Mouse (Mus musculus) CD8-positive naive resting alpha-beta T cell, adult 57 days (primary cell): ENCODE data around the gene 1700029F12Rik. TPM values are rescaled to one million over a fixed set of nuclear protein-coding genes. Genes with fewer than 3 reads are reported as not detected.

Source experiments
- total RNA-seq: library from RNA; stranded (reverse); gene quantifications from one replicate; pipeline ENCODE4 v1.2.4, GENCODE M21; 2023

Gene 1700029F12Rik
- total RNA-seq, result not detected

DNA sequence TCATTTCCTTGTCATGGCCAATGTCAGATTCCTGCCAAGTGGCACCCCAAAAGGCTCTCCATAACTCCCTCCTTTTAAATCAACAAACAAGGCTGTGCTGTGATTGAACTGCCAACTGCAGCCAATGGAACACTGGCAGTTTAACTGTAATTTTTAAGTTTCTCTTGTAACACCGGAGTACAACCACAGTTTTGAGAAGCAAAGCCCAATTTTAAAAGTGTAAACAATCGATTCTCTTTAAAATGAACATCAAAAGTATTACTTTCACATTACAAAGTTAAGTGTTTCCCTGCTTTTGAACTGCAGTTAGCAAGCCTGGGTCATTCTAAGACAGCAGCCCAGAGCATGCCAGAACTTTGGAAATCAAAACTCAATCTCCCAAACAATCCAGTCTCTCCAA is at the start of gene 1700029F12Rik:
Gene 1700029F12Rik, minus strand, starts transcription at position 101 of the 400 bp plus-strand sequence.

DNA sequence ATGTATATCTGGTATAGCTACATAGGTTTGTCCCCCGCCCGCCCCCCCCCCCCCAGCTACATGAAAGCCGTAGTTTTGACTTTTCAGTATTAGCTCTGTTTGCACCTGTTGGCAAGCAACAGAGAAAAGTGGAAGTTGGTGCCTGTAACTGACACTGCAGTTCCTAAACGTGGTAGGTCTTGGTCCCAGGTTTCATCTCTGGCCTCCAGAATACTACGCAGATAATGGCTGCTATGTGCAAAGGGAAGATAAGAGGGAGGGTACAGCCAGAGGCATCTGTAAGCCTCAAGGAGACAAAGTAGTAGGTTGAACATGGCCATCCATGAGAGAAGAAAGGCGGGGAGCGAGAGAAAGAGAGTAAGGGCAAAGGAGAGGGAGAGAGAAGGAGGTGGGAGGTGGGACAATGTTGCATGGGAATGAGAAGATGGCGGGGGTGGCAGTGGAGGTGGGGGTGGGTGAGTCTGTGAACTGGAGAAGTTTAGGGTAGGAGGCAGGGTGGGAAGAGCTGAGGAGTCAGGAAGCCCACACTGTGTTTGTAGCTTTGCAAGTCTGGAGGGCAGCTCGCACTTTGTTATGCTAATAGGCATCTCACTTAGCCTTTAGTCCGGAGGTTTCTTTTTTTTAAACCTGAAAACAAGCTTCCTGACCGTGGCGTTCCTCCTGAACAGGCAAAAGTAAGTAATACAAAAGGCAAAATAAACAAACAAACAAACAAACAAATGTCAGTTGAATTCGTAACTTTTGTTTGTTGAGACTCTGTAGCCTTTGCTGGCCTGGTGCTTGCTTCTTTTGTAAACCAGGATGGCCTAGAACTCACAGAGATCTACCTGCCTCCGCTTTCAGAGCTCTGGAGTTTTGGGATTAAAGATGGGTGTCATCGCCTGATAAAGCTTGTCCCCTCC is 32.7 kb upstream of the 1700029F12Rik start, which contains the start of gene Fam169a:
Gene Fam169a, plus strand, starts transcription at position 638 of the 902 bp plus-strand sequence.

Other genes starting within 250 kb of the 1700029F12Rik start
- not detected for gene Gcnt4, start 109.7 kb downstream of the 1700029F12Rik start, total RNA-seq
- not detected for gene Fam169a, start 32.9 kb upstream of the 1700029F12Rik start, total RNA-seq
- not detected for gene Gm6169, start 64.9 kb upstream of the 1700029F12Rik start, total RNA-seq
- 28.3 TPM for gene Gfm2, start 103.6 kb upstream of the 1700029F12Rik start, total RNA-seq
- gene Nsa2, start 103.6 kb upstream of the 1700029F12Rik start, total RNA-seq, result 188 TPM
- 36.9 TPM for gene Hexb, start 164.0 kb upstream of the 1700029F12Rik start, total RNA-seq
- 16.6 TPM for gene Enc1, start 206.7 kb upstream of the 1700029F12Rik start, total RNA-seq